Mouse (Mus musculus) cerebellum, adult 2 months (tissue): ENCODE results near the gene Arhgap11a.

Experiments used
- CTCF ChIP-seq: fragments of 200-500 bp; IDR thresholded peaks from 2 replicates; pipeline ENCODE4 v1.5.1; 2011; ENCODE audit warnings: low read depth, mild to moderate bottlenecking, control low read depth, low read length, moderate library complexity, borderline replicate concordance; ENCODE audit not compliant: insufficient read depth
- POLR2A ChIP-seq: fragments of 200-500 bp; IDR thresholded peaks from 2 replicates; pipeline ENCODE4 v1.6.1; 2011; ENCODE audit warnings: low read length, control low read depth, borderline replicate concordance; ENCODE audit not compliant: insufficient read depth

GRCm38 (mm10) chr2:113893385-113894122, 45.1 kb upstream of the Arhgap11a start:
- TF ChIP-seq CTCF (no peak), POLR2A (no peak)
